Mouse (Mus musculus): Measurements from ENCODE around the gene Ncam2.
"Not testable (repeated sequence)": the region's sequence is repeated elsewhere in the genome, so short reads cannot be mapped to it uniquely, and the experiment has no call there.

Ncam2 gene

GRCm38 (mm10) chr16:81285882-81286281, 85.4 kb downstream of the Ncam2 start:
- no peak for DNase-seq (ENCODE audit: low spot score)

GRCm38 (mm10) chr16:81303806-81304205, 103.3 kb downstream of the Ncam2 start:
- no peak for DNase-seq (ENCODE audit: low spot score)

- no peak for DNase-seq (ENCODE audit: low spot score)
Measured at GRCm38 (mm10) chr16:81309215-81309614, 108.7 kb downstream of the Ncam2 start.

- no peak for DNase-seq (ENCODE audit: low spot score)
Measured at GRCm38 (mm10) chr16:81319037-81319436, 118.5 kb downstream of the Ncam2 start.

GRCm38 (mm10) chr16:81330539-81330938, 130.0 kb downstream of the Ncam2 start:
- no peak for DNase-seq (ENCODE audit: low spot score)

GRCm38 (mm10) chr16:81365901-81366300, 165.4 kb downstream of the Ncam2 start:
- no peak for DNase-seq (ENCODE audit: low spot score)

GRCm38 (mm10) chr16:81374234-81374633, 173.7 kb downstream of the Ncam2 start:
- DNase-seq (ENCODE audit: low spot score), result no peak

GRCm38 (mm10) chr16:81380434-81380833, 179.9 kb downstream of the Ncam2 start:
- DNase-seq (ENCODE audit: low spot score), result no peak

- DNase-seq (ENCODE audit: low spot score), result no peak
Measured at GRCm38 (mm10) chr16:81388646-81389045, 188.1 kb downstream of the Ncam2 start.

GRCm38 (mm10) chr16:81434559-81434958, 234.1 kb downstream of the Ncam2 start:
- DNase-seq (ENCODE audit: low spot score), result no peak

GRCm38 (mm10) chr16:81437091-81437867, 236.8 kb downstream of the Ncam2 start:
- DNase-seq (ENCODE audit: low spot score), result no peak

- no peak for DNase-seq (ENCODE audit: low spot score)
Measured at GRCm38 (mm10) chr16:81437868-81438249, 237.4 kb downstream of the Ncam2 start.

GRCm38 (mm10) chr16:81450851-81451250, 250.4 kb downstream of the Ncam2 start:
- DNase-seq (ENCODE audit: low spot score), result no peak

GRCm38 (mm10) chr16:81452988-81453387, 252.5 kb downstream of the Ncam2 start:
- no peak for DNase-seq (ENCODE audit: low spot score)

GRCm38 (mm10) chr16:81454472-81454871, 254.0 kb downstream of the Ncam2 start:
- no peak for DNase-seq (ENCODE audit: low spot score)

GRCm38 (mm10) chr16:81462731-81463130, 262.2 kb downstream of the Ncam2 start:
- DNase-seq (ENCODE audit: low spot score), result not testable (repeated sequence)

GRCm38 (mm10) chr16:81472925-81473324, 272.4 kb downstream of the Ncam2 start:
- no peak for DNase-seq (ENCODE audit: low spot score)

- no peak for DNase-seq (ENCODE audit: low spot score)
Measured at GRCm38 (mm10) chr16:81481058-81481457, 280.6 kb downstream of the Ncam2 start.

- DNase-seq (ENCODE audit: low spot score), result no peak
Measured at GRCm38 (mm10) chr16:81496111-81496510, 295.6 kb downstream of the Ncam2 start.

GRCm38 (mm10) chr16:81502578-81502977, 302.1 kb downstream of the Ncam2 start:
- no peak for DNase-seq (ENCODE audit: low spot score)

GRCm38 (mm10) chr16:81536230-81536629, 335.7 kb downstream of the Ncam2 start:
- DNase-seq (ENCODE audit: low spot score), result no peak

GRCm38 (mm10) chr16:81587565-81588107, 387.1 kb downstream of the Ncam2 start:
- no peak for DNase-seq (ENCODE audit: low spot score)

GRCm38 (mm10) chr16:81623276-81623675, 422.8 kb downstream of the Ncam2 start:
- no peak for DNase-seq (ENCODE audit: low spot score)

GRCm38 (mm10) chr16:81623776-81624175, 423.3 kb downstream of the Ncam2 start:
- DNase-seq (ENCODE audit: low spot score), result no peak

All from spleen, adult 12 weeks (tissue).